Mouse (Mus musculus) heart, adult 9 months (tissue): ENCODE data around the gene Bace1.

Source experiments
- DNase-seq, 2 experiments: peaks; one replicate each; pipeline ENCODE4 v3.0.0; 2022; ENCODE audit warnings: low spot score in 2 of 2

Gene Bace1

DNA sequence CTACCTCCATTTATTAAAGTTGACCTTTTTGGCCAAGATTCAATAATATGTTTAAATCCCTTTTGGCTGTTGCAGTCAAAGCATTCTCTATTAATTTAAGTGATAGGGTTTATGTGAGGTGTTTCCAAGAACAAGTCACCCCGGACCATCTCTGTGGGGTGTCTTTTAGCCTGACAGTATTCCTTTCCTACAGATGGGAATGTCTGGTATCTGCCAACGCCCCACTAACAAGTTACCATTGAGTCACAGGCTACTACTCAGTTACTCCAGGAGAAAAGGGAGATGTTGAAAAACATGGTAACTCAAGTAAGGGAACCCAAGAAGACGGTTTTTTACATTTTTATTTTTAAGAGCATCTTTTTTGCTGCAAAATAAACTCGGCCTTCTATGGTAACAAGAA, 66.8 kb downstream of the Bace1 start:
- DNase-seq = no peak

DNA sequence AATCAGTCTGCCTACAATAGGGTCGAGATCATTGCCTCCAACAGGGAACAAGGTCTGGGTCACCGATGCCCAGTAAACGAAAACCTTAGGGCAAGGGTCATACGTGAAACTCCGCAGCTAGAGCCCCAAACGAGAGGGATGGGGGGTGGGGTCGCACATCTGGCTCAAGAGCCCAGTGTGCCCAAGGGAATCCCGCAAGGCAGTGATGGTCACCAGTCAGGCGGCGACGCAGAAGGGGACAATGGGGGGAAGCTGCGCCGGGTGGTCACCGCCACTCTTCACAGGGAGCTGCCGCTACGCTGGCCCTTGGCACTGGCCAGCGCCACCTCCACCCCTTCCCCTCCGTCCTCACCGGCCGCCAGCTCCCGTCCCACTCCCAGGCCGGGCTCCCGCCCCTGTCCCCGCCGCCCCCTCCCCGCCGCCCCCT, 67.4 kb downstream of the Bace1 start:
- DNase-seq = peak in 1 of 2 experiments; percentile 31

DNA sequence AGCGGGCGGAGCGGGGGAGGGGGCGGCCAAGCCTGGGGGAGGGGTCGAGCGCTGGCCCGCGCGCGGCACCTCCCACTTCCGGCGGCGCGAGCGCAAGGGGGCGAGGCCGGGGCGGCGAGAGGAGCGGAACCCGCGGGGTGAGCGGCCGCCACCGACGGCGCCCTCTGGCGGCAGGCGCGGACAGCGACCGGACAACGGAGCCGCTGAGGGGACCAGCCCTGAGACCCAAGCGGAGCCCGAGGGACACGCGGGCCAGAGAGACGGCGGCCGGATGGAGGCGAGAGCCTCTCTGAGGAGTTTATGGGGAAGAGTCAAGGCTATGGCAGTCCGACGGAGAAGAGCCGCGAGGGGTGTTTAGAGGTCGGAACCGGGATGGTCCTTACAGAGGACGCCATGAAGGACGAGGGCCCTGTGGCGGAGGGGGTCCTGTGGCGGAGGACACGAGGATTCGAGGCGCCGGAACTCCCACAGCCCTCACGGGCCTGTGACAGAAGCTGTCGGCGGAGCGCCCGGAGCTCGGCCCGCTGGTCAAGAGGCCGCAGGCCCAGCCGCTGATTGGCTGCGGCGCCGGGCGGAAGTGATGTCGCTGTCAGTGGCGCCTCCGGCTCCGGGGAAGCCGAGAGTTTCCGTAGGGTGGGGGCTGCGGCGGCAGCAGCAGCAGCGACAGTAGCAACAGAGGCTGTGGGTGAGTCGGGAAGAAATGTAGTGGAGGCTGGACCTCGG, 68.1 kb downstream of the Bace1 start, which contains the start of the genes Pcsk7 and Rnf214:
Gene Pcsk7, plus strand, starts transcription at position 143 of the 723 bp plus-strand sequence.
Gene Rnf214, minus strand, starts transcription at position 557 of the 723 bp plus-strand sequence.
- DNase-seq = peak; percentile 92 to 93

DNA sequence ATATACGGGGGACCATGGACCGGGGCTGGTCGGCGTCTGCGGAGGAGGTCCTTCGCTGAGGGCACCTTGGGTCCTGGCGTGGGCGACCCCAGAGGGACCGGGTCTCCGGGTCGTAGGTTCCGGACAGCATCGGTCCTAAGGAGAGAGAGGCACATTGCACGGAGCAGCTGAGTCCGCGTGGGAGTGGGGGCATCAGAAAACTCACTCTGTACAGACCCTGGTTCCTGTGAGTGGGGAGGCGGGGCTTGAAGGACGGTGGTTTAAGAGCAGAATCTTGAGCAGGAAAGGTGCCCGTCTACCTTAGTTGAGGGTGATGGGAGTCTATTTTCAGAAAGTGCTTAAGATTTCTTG, 68.7 kb downstream of the Bace1 start:
- peak in 1 of 2 experiments; percentile 15 for DNase-seq

DNA sequence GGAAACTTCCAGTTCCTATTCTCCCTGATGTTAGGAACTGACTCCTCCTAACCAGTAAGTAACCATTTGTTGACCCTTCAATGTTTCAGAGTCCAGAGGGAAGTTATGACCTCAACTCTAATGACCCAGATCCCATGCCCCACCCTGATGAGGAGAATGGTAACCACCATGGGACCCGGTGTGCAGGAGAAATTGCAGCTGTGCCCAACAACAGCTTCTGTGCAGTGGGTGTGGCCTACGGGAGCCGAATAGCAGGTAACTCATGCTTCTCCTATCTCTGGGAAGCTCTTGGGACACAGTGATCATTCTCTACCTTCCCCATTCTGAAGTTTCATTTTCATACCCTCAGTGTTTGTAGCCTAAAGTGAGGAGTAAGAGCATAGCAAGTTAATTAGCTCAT, 72.6 kb downstream of the Bace1 start:
- DNase-seq = no peak

DNA sequence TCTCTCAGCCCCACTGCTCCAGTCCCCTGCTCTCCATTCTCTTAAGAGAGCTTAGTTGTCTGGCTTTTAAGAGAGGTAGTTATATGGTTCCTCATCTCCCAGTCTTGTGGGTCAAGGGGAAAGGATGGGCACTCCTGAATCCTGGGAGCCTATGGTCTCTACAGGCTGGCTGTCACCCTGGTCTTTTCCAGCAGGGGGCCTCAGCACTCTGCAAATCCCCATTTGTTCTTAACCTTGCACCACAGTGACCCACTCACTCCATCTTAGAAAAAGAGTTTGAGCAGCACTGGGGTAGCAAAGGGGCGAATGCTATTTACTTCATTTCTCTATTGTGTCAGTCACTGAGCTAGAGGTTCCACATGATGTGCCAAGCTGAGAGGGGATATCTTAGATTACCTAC, 73.3 kb downstream of the Bace1 start:
- DNase-seq = peak in 1 of 2 experiments; percentile 45
